Mouse (Mus musculus): ENCODE data around the gene Adss. TPM values are rescaled to one million over a fixed set of nuclear protein-coding genes. Genes with fewer than 3 reads are reported as not detected.

The Adss gene
- total and polyA plus RNA-seq, 2 experiments from 2014 or later, result 8.7 to 16.6 TPM

DNA sequence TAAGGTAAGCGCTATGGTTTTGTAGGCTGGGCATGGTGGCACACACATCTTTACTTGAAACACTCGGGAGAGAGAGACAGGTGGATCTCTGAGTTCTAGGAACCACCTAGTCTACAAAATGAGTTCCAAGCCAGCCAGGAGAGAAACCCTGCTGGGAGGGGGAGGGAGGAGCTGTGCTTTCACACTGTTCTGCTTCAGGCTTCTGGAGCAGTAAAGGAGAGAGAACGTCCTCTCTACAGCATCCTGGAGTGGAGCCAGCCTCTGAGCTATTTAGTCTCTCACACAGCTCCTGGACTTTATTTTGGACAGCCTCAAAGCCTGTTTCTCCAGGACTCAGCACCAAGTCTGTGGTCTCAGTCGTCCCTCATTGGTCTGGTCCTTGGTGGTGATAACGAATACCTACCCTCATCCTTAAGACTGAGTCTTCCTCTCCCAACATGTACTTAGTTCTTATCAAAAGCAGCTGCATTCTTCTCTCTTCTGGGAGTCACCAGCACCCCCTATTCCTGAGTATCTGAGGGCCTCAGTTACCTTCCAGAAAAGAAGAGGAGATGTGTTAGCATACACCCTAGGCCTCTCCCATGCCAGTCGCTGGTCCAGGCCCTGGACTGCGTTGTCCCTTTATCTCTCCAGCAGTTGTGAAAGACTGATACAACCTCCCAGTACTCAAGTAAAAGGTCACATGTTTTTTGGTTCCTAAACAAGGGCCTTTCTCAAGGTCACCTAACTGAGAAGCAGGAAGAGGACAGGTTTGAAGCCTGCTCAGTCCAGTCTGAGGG is 79.1 kb downstream of the Adss start:
- DNase-seq (ENCODE audit: low spot score), result no peak
- H3K4me1 ChIP-seq (ENCODE audit: control insufficient read depth, insufficient read depth), result no peaks in the 10 kb centered on the region
- no peak for ATAC-seq (ENCODE audit: insufficient read depth, low read depth)
- H3K9ac ChIP-seq (replicated peaks; ENCODE audit: low read depth, low read length), result no peak overlapping the region
- WGBS, result 47% methylated on average over 7 of the region's 7 CpGs
- H3K4me2 ChIP-seq (ENCODE audit: low read depth, low read length), result no peak overlapping the region
- TF ChIP-seq EP300 (IDR thresholded peaks at IDR 0.05; ENCODE audit: low read depth) (no peak), CTCF (IDR thresholded peaks at IDR 0.05; ENCODE audit: low read depth) (no peak)
- H3K27me3 ChIP-seq (ENCODE audit: control insufficient read depth, insufficient read depth, low read length), result no peaks in the 10 kb centered on the region
- H3K27ac ChIP-seq (ENCODE audit: low read depth), result no peak overlapping the region
- no peaks in the 10 kb centered on the region for H3K36me3 ChIP-seq (replicated peaks; ENCODE audit: control insufficient read depth, insufficient read depth, low read length)
- H3K9me3 ChIP-seq (replicated peaks; ENCODE audit: control insufficient read depth, low read length), result no peaks in the 10 kb centered on the region
- no peak overlapping the region for H3K4me3 ChIP-seq (ENCODE audit: low read depth, low read length)

DNA sequence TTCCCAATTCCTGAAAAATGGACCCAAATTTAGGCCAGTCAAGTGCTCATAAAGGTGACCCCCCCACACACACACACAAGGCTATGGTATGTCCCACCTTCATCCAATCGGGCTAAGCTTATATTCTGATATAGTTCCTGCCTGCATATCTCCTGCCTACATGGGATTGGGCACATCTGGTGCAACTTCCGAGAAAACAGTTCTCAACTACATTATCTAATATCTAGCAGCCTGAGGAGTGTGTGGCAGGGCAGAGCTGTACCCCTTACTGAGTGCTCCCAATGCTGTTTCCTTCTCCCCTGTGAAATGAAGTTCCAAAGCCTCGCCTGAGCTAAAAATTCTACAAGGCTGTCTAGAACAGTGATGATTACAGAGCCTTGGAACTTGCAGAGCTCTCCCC is 79.9 kb downstream of the Adss start:
- no peak for DNase-seq (ENCODE audit: low spot score)
- no peaks in the 10 kb centered on the region for H3K9me3 ChIP-seq (replicated peaks; ENCODE audit: control insufficient read depth, low read length)
- WGBS, result 62% methylated on average over 3 of the region's 3 CpGs
- no peaks in the 10 kb centered on the region for H3K27me3 ChIP-seq (ENCODE audit: control insufficient read depth, insufficient read depth, low read length)
- TF ChIP-seq CTCF (IDR thresholded peaks at IDR 0.05; ENCODE audit: low read depth) (no peak), EP300 (IDR thresholded peaks at IDR 0.05; ENCODE audit: low read depth) (no peak)
- H3K36me3 ChIP-seq (replicated peaks; ENCODE audit: control insufficient read depth, insufficient read depth, low read length), result no peaks in the 10 kb centered on the region
- H3K4me1 ChIP-seq (ENCODE audit: control insufficient read depth, insufficient read depth), result no peaks in the 10 kb centered on the region
- no peak overlapping the region for H3K4me3 ChIP-seq (ENCODE audit: low read depth, low read length)
- no peak for ATAC-seq (ENCODE audit: insufficient read depth, low read depth)
- no peak overlapping the region for H3K27ac ChIP-seq (ENCODE audit: low read depth)
- H3K4me2 ChIP-seq (ENCODE audit: low read depth, low read length), result no peak overlapping the region
- no peak overlapping the region for H3K9ac ChIP-seq (replicated peaks; ENCODE audit: low read depth, low read length)

GRCm38 (mm10) chr1:177714397-177715012 is 81.8 kb downstream of the Adss start:
- ATAC-seq (ENCODE audit: insufficient read depth, low read depth) (no peak), DNase-seq (ENCODE audit: low spot score) (no peak)
- Histone ChIP-seq H3K4me2 (ENCODE audit: low read depth, low read length) (no peak overlapping the region), H3K36me3 (replicated peaks; ENCODE audit: control insufficient read depth, insufficient read depth, low read length) (no peaks in the 10 kb centered on the region), H3K27ac (ENCODE audit: low read depth) (no peak overlapping the region), H3K9me3 (replicated peaks; ENCODE audit: control insufficient read depth, low read length) (0 out of 2 replicates have a peak, but pooled peaks cover 4% of the 10 kb centered on the region), H3K4me3 (ENCODE audit: low read depth, low read length) (no peak overlapping the region), H3K27me3 (ENCODE audit: control insufficient read depth, insufficient read depth, low read length) (no peaks in the 10 kb centered on the region), H3K4me1 (ENCODE audit: control insufficient read depth, insufficient read depth) (no peaks in the 10 kb centered on the region), H3K9ac (replicated peaks; ENCODE audit: low read depth, low read length) (no peak overlapping the region)
- TF ChIP-seq CTCF (IDR thresholded peaks at IDR 0.05; ENCODE audit: low read depth) (no peak), EP300 (IDR thresholded peaks at IDR 0.05; ENCODE audit: low read depth) (no peak)
- WGBS, result 81% methylated on average over 5 of the region's 5 CpGs

- TF ChIP-seq CTCF (IDR thresholded peaks at IDR 0.05; ENCODE audit: low read depth), result no peak
- TF ChIP-seq EP300 (IDR thresholded peaks at IDR 0.05; ENCODE audit: low read depth), result no peak
- no peaks in the 10 kb centered on the region for H3K36me3 ChIP-seq (replicated peaks; ENCODE audit: control insufficient read depth, insufficient read depth, low read length)
- H3K4me3 ChIP-seq (ENCODE audit: low read depth, low read length), result no peak overlapping the region
- H3K27me3 ChIP-seq (ENCODE audit: control insufficient read depth, insufficient read depth, low read length), result no peaks in the 10 kb centered on the region
- H3K9me3 ChIP-seq (replicated peaks; ENCODE audit: control insufficient read depth, low read length), result 0 out of 2 replicates have a peak, but pooled peaks cover 4% of the 10 kb centered on the region
- no peak for DNase-seq (ENCODE audit: low spot score)
- 64% methylated on average over 3 of the region's 3 CpGs for WGBS
- H3K9ac ChIP-seq (replicated peaks; ENCODE audit: low read depth, low read length), result no peak overlapping the region
- no peak overlapping the region for H3K27ac ChIP-seq (ENCODE audit: low read depth)
- no peak for ATAC-seq (ENCODE audit: insufficient read depth, low read depth)
- no peaks in the 10 kb centered on the region for H3K4me1 ChIP-seq (ENCODE audit: control insufficient read depth, insufficient read depth)
- H3K4me2 ChIP-seq (ENCODE audit: low read depth, low read length), result no peak overlapping the region
Observed at GRCm38 (mm10) chr1:177713635-177714396, 82.5 kb downstream of the Adss start.

Other genes with a start within 250 kb of the Adss start
- gene 1700016C15Rik, start 66.7 kb downstream of the Adss start, total RNA-seq (2014; rRNA removed; ENCODE audit: low replicate concordance), result not detected in 2 replicates
- not detected in 2 replicates for gene 1700016C15Rik, start 66.7 kb downstream of the Adss start, polyA plus RNA-seq (2015; fragmentation: Nextera tagmentation; extraction: Ambion mirVana)
- gene Catspere2, start 186.9 kb upstream of the Adss start, total RNA-seq (2014; rRNA removed; ENCODE audit: low replicate concordance), result not detected in 2 replicates
- 0.12 and 0.21 TPM in 2 replicates for gene Catspere2, start 186.9 kb upstream of the Adss start, polyA plus RNA-seq (2015; fragmentation: Nextera tagmentation; extraction: Ambion mirVana)

Data from heart, postnatal 0 days (tissue).